Mouse (Mus musculus) MEL (cell line): ENCODE results near the gene Gm11563. TPM values are rescaled to one million over a fixed set of nuclear protein-coding genes. Genes with fewer than 3 reads are reported as not detected.

Experiments used
- DNase-seq: peaks from one replicate; pipeline ENCODE4 v3.0.0; 2011; ENCODE audit warnings: low read depth, low spot score
- H3K27ac ChIP-seq: 2 replicates; pipeline ENCODE4 v1.5.1; 2012; ENCODE audit warnings: low read depth, mild to moderate bottlenecking, control low read depth, low read length, moderate library complexity; ENCODE audit not compliant: control insufficient read depth
- H3K27me3 ChIP-seq, 2 experiments: fragments of 150-350 bp in 1 of 2; sonication (generic) in 1 of 2; 2 replicates each; pipeline ENCODE4 v1.6.1; 2012; ENCODE audit warnings: low read length in 2 of 2, mild to moderate bottlenecking in 2 of 2, improper control_type of control experiment in 1 of 2, moderate library complexity in 1 of 2; ENCODE audit not compliant: insufficient read depth in 2 of 2, control insufficient read depth in 1 of 2
- H3K36me3 ChIP-seq, 2 experiments: 2 replicates each; pipeline ENCODE4 v1.6.1; 2012 to 2014; ENCODE audit warnings: low read length in 2 of 2, improper control_type of control experiment in 1 of 2, inconsistent platforms in 1 of 2, mild to moderate bottlenecking in 1 of 2; ENCODE audit not compliant: insufficient read depth in 2 of 2, control insufficient read depth in 1 of 2
- H3K4me1 ChIP-seq, 2 experiments: fragments of 150-350 bp in 1 of 2; sonication (generic) in 1 of 2; 2 replicates each; pipeline ENCODE4 v1.6.1; 2012; ENCODE audit warnings: low read length in 2 of 2, improper control_type of control experiment in 1 of 2, mild to moderate bottlenecking in 1 of 2; ENCODE audit not compliant: insufficient read depth in 2 of 2, control insufficient read depth in 1 of 2
- H3K4me3 ChIP-seq, 2 experiments: fragments of 150-350 bp in 1 of 2; sonication (generic) in 1 of 2; 2 replicates each; pipeline ENCODE4 v1.5.1; 2012; ENCODE audit warnings: low read depth in 2 of 2, low read length in 2 of 2, mild to moderate bottlenecking in 2 of 2, moderate library complexity in 2 of 2, control low read depth in 1 of 2, improper control_type of control experiment in 1 of 2; ENCODE audit not compliant: control insufficient read depth in 1 of 2, insufficient read depth in 1 of 2
- H3K79me2 ChIP-seq: 2 replicates; pipeline ENCODE4 v1.6.1; 2012; ENCODE audit warnings: mild to moderate bottlenecking, low read length, moderate library complexity; ENCODE audit not compliant: control insufficient read depth, poor library complexity, insufficient read depth
- H3K9ac ChIP-seq: 2 replicates; pipeline ENCODE4 v1.6.1; 2012; ENCODE audit warnings: low read depth, mild to moderate bottlenecking, control low read depth, low read length, moderate library complexity; ENCODE audit not compliant: control insufficient read depth, poor library complexity, severe bottlenecking
- H3K9me3 ChIP-seq: fragments of 150-350 bp; sonication (generic); replicated peaks from 2 replicates; pipeline ENCODE4 v1.6.1; 2012; ENCODE audit warnings: mild to moderate bottlenecking, low read length, improper control_type of control experiment, moderate library complexity; ENCODE audit not compliant: insufficient read depth
- BHLHE40 ChIP-seq: IDR thresholded peaks from 2 replicates; pipeline ENCODE4 v1.6.1; 2012; ENCODE audit warnings: low read depth, mild to moderate bottlenecking, inconsistent platforms, low read length, improper control_type of control experiment, borderline replicate concordance
- CHD1 ChIP-seq: IDR thresholded peaks from 2 replicates; pipeline ENCODE4 v1.6.1; 2012; ENCODE audit warnings: low read depth, mild to moderate bottlenecking, inconsistent platforms, low read length, improper control_type of control experiment
- CTCF ChIP-seq, 3 experiments: IDR thresholded peaks in 2 of 3; conservative IDR thresholded peaks in 1 of 3; 2 replicates each; pipeline ENCODE4 v1.5.1; 2011 to 2012; ENCODE audit warnings: low read length in 3 of 3, low read depth in 2 of 3, mild to moderate bottlenecking in 2 of 3, improper control_type of control experiment in 1 of 3, inconsistent platforms in 1 of 3, mixed read lengths in 1 of 3, moderate library complexity in 1 of 3; ENCODE audit not compliant: control insufficient read depth in 1 of 3, insufficient read depth in 1 of 3, poor library complexity in 1 of 3, severe bottlenecking in 1 of 3
- E2F4 ChIP-seq: IDR thresholded peaks from 2 replicates; pipeline ENCODE4 v1.6.1; 2011; ENCODE audit warnings: low read depth, low read length, improper control_type of control experiment, borderline replicate concordance
- EP300 ChIP-seq, 2 experiments: IDR thresholded peaks; 2 replicates each; pipeline ENCODE4 v1.6.1; 2011; ENCODE audit warnings: improper control_type of control experiment in 2 of 2, low read length in 2 of 2, low read depth in 1 of 2, mild to moderate bottlenecking in 1 of 2
- ETS1 ChIP-seq: IDR thresholded peaks from 2 replicates; pipeline ENCODE4 v1.6.1; 2012; ENCODE audit warnings: low read depth, mild to moderate bottlenecking, inconsistent platforms, low read length, improper control_type of control experiment, moderate library complexity
- GATA1 ChIP-seq: IDR thresholded peaks from 2 replicates; pipeline ENCODE4 v1.6.1; 2011; ENCODE audit warnings: low read depth, low read length, improper control_type of control experiment
- HCFC1 ChIP-seq: IDR thresholded peaks from 2 replicates; pipeline ENCODE4 v1.6.1; 2012; ENCODE audit warnings: low read depth, mild to moderate bottlenecking, inconsistent platforms, low read length, improper control_type of control experiment, moderate library complexity
- KAT2A ChIP-seq: conservative IDR thresholded peaks from 2 replicates; pipeline ENCODE4 v1.6.1; 2012; ENCODE audit warnings: low read depth, low read length, improper control_type of control experiment, inconsistent platforms
- NRF1 ChIP-seq: IDR thresholded peaks from 2 replicates; pipeline ENCODE4 v1.6.1; 2014; ENCODE audit warnings: low read depth, mild to moderate bottlenecking, inconsistent platforms, low read length, improper control_type of control experiment, moderate library complexity; ENCODE audit not compliant: poor library complexity, insufficient read depth, severe bottlenecking
- POLR2AphosphoS5 ChIP-seq: IDR thresholded peaks from 2 replicates; pipeline ENCODE4 v1.6.1; 2012; ENCODE audit warnings: low read depth, borderline replicate concordance, mild to moderate bottlenecking, inconsistent platforms, low read length, moderate library complexity, mixed read lengths
- TAL1 ChIP-seq: IDR thresholded peaks from 2 replicates; pipeline ENCODE4 v1.6.1; 2012; ENCODE audit warnings: mild to moderate bottlenecking, inconsistent platforms, low read length, moderate library complexity, mixed read lengths
- TBP ChIP-seq: IDR thresholded peaks from 2 replicates; pipeline ENCODE4 v1.8.0; 2011; ENCODE audit warnings: low read depth, low read length, improper control_type of control experiment
- USF1 ChIP-seq: IDR thresholded peaks from 2 replicates; pipeline ENCODE4 v1.6.1; 2014; ENCODE audit warnings: low read depth, mild to moderate bottlenecking, inconsistent platforms, low read length, improper control_type of control experiment, moderate library complexity
- USF2 ChIP-seq, 2 experiments: IDR thresholded peaks; 2 replicates each; pipeline ENCODE4 v1.6.1; 2011 to 2012; ENCODE audit warnings: improper control_type of control experiment in 2 of 2, low read length in 2 of 2, borderline replicate concordance in 1 of 2, inconsistent platforms in 1 of 2, low read depth in 1 of 2, mild to moderate bottlenecking in 1 of 2; ENCODE audit not compliant: insufficient read depth in 1 of 2
- ZC3H11A ChIP-seq: IDR thresholded peaks from 2 replicates; pipeline ENCODE4 v1.6.1; 2012; ENCODE audit warnings: low read depth, mild to moderate bottlenecking, inconsistent platforms, low read length, improper control_type of control experiment
- ZMIZ1 ChIP-seq: IDR thresholded peaks from 2 replicates; pipeline ENCODE4 v1.6.1; 2012; ENCODE audit warnings: low read depth, mild to moderate bottlenecking, inconsistent platforms, low read length, improper control_type of control experiment, moderate library complexity
- ZNF384 ChIP-seq: IDR thresholded peaks from 2 replicates; pipeline ENCODE4 v1.6.1; 2012; ENCODE audit warnings: low read depth, mild to moderate bottlenecking, inconsistent platforms, low read length, improper control_type of control experiment
- polyA plus RNA-seq, 2 experiments: library from polyadenylated mRNA; stranded (reverse) in 1 of 2; unstranded in 1 of 2; fragments of >175 nt in 1 of 2; fragments of >200 nt in 1 of 2; gene quantifications; 2 replicates each; pipeline versions ENCODE4 v1.2.1 to v1.2.4; 2012; ENCODE audit warnings: low replicate concordance in 2 of 2, low read depth in 1 of 2; ENCODE audit not compliant: insufficient read length in 2 of 2, insufficient read depth in 1 of 2, missing spikeins in 1 of 2
- total RNA-seq: library from RNA; depleted of rRNA; stranded (reverse); fragments of 300-350 nt; gene quantifications from 2 replicates; pipeline ENCODE4 v1.2.3, GENCODE M21; 2012; rRNA removed

Gm11563 gene
- total and polyA plus RNA-seq, 3 experiments: not detected

- no peaks in the 10 kb centered on the region for H3K4me1 ChIP-seq
- no peaks in the 10 kb centered on the region for H3K36me3 ChIP-seq
- no peaks in the 10 kb centered on the region for H3K79me2 ChIP-seq
- DNase-seq: no peak
- TF ChIP-seq CHD1 (no peak), POLR2AphosphoS5 (no peak), KAT2A (no peak), USF1 (no peak), TAL1 (no peak), ZMIZ1 (no peak), HCFC1 (no peak), GATA1 (no peak), TBP (no peak), CTCF (IDR thresholded peaks at IDR 0.05 in 2 of 3, conservative IDR thresholded peaks at IDR 0.05 in 1 of 3; ENCODE audit: control insufficient read depth in 1 of 3, insufficient read depth in 1 of 3, low read depth in 2 of 3, low read length in 3 of 3, poor library complexity in 1 of 3, severe bottlenecking in 1 of 3) (no peak), BHLHE40 (no peak), EP300 (IDR thresholded peaks at IDR 0.05; ENCODE audit: low read depth in 1 of 2, low read length in 2 of 2) (no peak), NRF1 (no peak), ZNF384 (no peak), USF2 (IDR thresholded peaks at IDR 0.05; ENCODE audit: borderline replicate concordance in 1 of 2, insufficient read depth in 1 of 2, low read depth in 1 of 2, low read length in 2 of 2) (no peak), ETS1 (no peak), ZC3H11A (no peak), E2F4 (no peak)
- no peaks in the 10 kb centered on the region for H3K27me3 ChIP-seq
- no peaks in the 10 kb centered on the region for H3K9me3 ChIP-seq
- no peak overlapping the region for H3K27ac ChIP-seq
- H3K4me3 ChIP-seq: no peak overlapping the region
- no peak overlapping the region for H3K9ac ChIP-seq
Measured at GRCm38 (mm10) chr11:99609126-99609525, 49.6 kb downstream of the Gm11563 start.

Other genes starting within 250 kb of the Gm11563 start
Only the 30 nearest of the 39 such genes appear.
- gene Krt23, start 165.8 kb downstream of the Gm11563 start, total RNA-seq: not detected in 2 replicates
- not detected for gene Krt23, start 165.8 kb downstream of the Gm11563 start, polyA plus RNA-seq
- not detected in 2 replicates for gene Krt39, start 137.6 kb downstream of the Gm11563 start, total RNA-seq
- not detected for gene Krt39, start 137.6 kb downstream of the Gm11563 start, polyA plus RNA-seq
- not detected in 2 replicates for gene Krt40, start 115.8 kb downstream of the Gm11563 start, total RNA-seq
- not detected for gene Krt40, start 115.8 kb downstream of the Gm11563 start, polyA plus RNA-seq
- not detected in 2 replicates for gene Krtap3-3, start 108.1 kb downstream of the Gm11563 start, total RNA-seq
- not detected for gene Krtap3-3, start 108.1 kb downstream of the Gm11563 start, polyA plus RNA-seq
- gene Krtap3-2, start 102.1 kb downstream of the Gm11563 start, total RNA-seq: not detected in 2 replicates
- gene Krtap3-2, start 102.1 kb downstream of the Gm11563 start, polyA plus RNA-seq: not detected
- gene Gm11939, start 99.5 kb downstream of the Gm11563 start, total RNA-seq: not detected in 2 replicates
- gene Gm11939, start 99.5 kb downstream of the Gm11563 start, polyA plus RNA-seq: not detected
- gene Krtap3-1, start 92.3 kb downstream of the Gm11563 start, total RNA-seq: not detected in 2 replicates
- gene Krtap3-1, start 92.3 kb downstream of the Gm11563 start, polyA plus RNA-seq: not detected
- gene Krtap1-5, start 77.9 kb downstream of the Gm11563 start, total RNA-seq: not detected in 2 replicates
- gene Krtap1-5, start 77.9 kb downstream of the Gm11563 start, polyA plus RNA-seq: not detected
- gene Krtap1-4, start 75.3 kb downstream of the Gm11563 start, total RNA-seq: not detected in 2 replicates
- gene Krtap1-4, start 75.3 kb downstream of the Gm11563 start, polyA plus RNA-seq: not detected
- not detected in 2 replicates for gene Krtap1-3, start 67.6 kb downstream of the Gm11563 start, total RNA-seq
- gene Krtap1-3, start 67.6 kb downstream of the Gm11563 start, polyA plus RNA-seq: not detected
- gene Krtap9-3, start 60.9 kb downstream of the Gm11563 start, total RNA-seq: not detected in 2 replicates
- gene Krtap9-3, start 60.9 kb downstream of the Gm11563 start, polyA plus RNA-seq: not detected
- gene Gm11938, start 55.7 kb downstream of the Gm11563 start, total RNA-seq: not detected in 2 replicates
- not detected for gene Gm11938, start 55.7 kb downstream of the Gm11563 start, polyA plus RNA-seq
- gene Gm11937, start 48.8 kb downstream of the Gm11563 start, total RNA-seq: not detected in 2 replicates
- gene Gm11937, start 48.8 kb downstream of the Gm11563 start, polyA plus RNA-seq: not detected
- not detected in 2 replicates for gene Krtap2-4, start 44.1 kb downstream of the Gm11563 start, total RNA-seq
- gene Krtap2-4, start 44.1 kb downstream of the Gm11563 start, polyA plus RNA-seq: not detected
- not detected in 2 replicates for gene Gm11562, start 38.5 kb downstream of the Gm11563 start, total RNA-seq
- gene Gm11562, start 38.5 kb downstream of the Gm11563 start, polyA plus RNA-seq: not detected
- not detected in 2 replicates for gene Krtap4-1, start 30.7 kb downstream of the Gm11563 start, total RNA-seq
- gene Krtap4-1, start 30.7 kb downstream of the Gm11563 start, polyA plus RNA-seq: not detected
- not detected in 2 replicates for gene Krtap4-2, start 23.9 kb downstream of the Gm11563 start, total RNA-seq
- not detected for gene Krtap4-2, start 23.9 kb downstream of the Gm11563 start, polyA plus RNA-seq
- not detected in 2 replicates for gene Krtap4-7, start 14.9 kb downstream of the Gm11563 start, total RNA-seq
- not detected for gene Krtap4-7, start 14.9 kb downstream of the Gm11563 start, polyA plus RNA-seq
- not detected in 2 replicates for gene Gm11555, start 8.7 kb downstream of the Gm11563 start, total RNA-seq
- gene Gm11555, start 8.7 kb downstream of the Gm11563 start, polyA plus RNA-seq: not detected
- gene Krtap4-6, start 7.0 kb upstream of the Gm11563 start, total RNA-seq: not detected in 2 replicates
- gene Krtap4-6, start 7.0 kb upstream of the Gm11563 start, polyA plus RNA-seq: not detected
- not detected in 2 replicates for gene Gm14190, start 31.8 kb upstream of the Gm11563 start, total RNA-seq
- gene Gm14190, start 31.8 kb upstream of the Gm11563 start, polyA plus RNA-seq: not detected
- not detected in 2 replicates for gene Gm14180, start 75.3 kb upstream of the Gm11563 start, total RNA-seq
- gene Gm14180, start 75.3 kb upstream of the Gm11563 start, polyA plus RNA-seq: not detected
- not detected in 2 replicates for gene Gm11595, start 114.0 kb upstream of the Gm11563 start, total RNA-seq
- gene Gm11595, start 114.0 kb upstream of the Gm11563 start, polyA plus RNA-seq: not detected
- not detected in 2 replicates for gene Krtap4-8, start 121.7 kb upstream of the Gm11563 start, total RNA-seq
- gene Krtap4-8, start 121.7 kb upstream of the Gm11563 start, polyA plus RNA-seq: not detected
- not detected in 2 replicates for gene Krtap4-9, start 126.2 kb upstream of the Gm11563 start, total RNA-seq
- gene Krtap4-9, start 126.2 kb upstream of the Gm11563 start, polyA plus RNA-seq: not detected
- gene Gm11596, start 134.5 kb upstream of the Gm11563 start, total RNA-seq: not detected in 2 replicates
- not detected for gene Gm11596, start 134.5 kb upstream of the Gm11563 start, polyA plus RNA-seq
- gene Gm11569, start 140.0 kb upstream of the Gm11563 start, total RNA-seq: not detected in 2 replicates
- not detected for gene Gm11569, start 140.0 kb upstream of the Gm11563 start, polyA plus RNA-seq
- not detected in 2 replicates for gene Gm11554, start 145.5 kb upstream of the Gm11563 start, total RNA-seq
- gene Gm11554, start 145.5 kb upstream of the Gm11563 start, polyA plus RNA-seq: not detected
- not detected in 2 replicates for gene Krtap4-13, start 150.9 kb upstream of the Gm11563 start, total RNA-seq
- not detected for gene Krtap4-13, start 150.9 kb upstream of the Gm11563 start, polyA plus RNA-seq
- gene Gm11564, start 156.7 kb upstream of the Gm11563 start, total RNA-seq: not detected in 2 replicates
- not detected for gene Gm11564, start 156.7 kb upstream of the Gm11563 start, polyA plus RNA-seq